ENCODE assay signal across 8 mouse cellular contexts in the genomic region with DNA sequence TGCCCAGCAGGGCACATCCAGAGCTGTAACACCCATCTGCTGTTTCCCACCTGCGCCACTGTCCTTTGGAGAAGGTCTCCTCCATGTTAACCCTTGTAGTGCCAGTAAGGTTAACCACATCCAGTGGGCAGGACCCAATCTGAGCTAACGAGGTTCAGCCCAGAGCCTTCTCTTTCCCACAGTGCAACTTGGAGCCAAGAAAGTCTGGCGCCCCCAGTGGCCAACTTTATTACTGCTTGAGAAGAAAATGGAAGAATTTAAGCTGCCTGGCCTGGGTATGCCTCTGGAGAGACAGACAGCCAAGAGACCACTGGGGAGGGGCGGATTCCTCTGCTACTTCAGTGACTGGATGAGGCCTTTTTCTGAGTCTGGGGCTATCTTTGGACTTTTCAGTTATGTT.
DNase-seq lines count a peak whose midpoint lies in the region; ATAC-seq and TF ChIP-seq lines count a peak whose summit lies in the region.

No protein-coding gene starts in this region.

- peaks cover 23% of the 10 kb centered on the region for H3K4me1 ChIP-seq in forebrain, embryonic 10.5 days
- H3K4me1 ChIP-seq in forebrain, embryonic 12.5 days = peaks cover 11% of the 10 kb centered on the region
- H3K4me1 ChIP-seq in embryonic facial prominence, embryonic 10.5 days = peaks cover 27% of the 10 kb centered on the region
- H3K4me1 ChIP-seq in hindbrain, embryonic 16.5 days (ENCODE audit: control insufficient read depth, insufficient read depth, low read depth, low read length) = no peaks in the 10 kb centered on the region

- H3K9ac ChIP-seq in forebrain, embryonic 12.5 days = no peak overlapping the region
- H3K9ac ChIP-seq in hindbrain, embryonic 16.5 days (ENCODE audit: low read depth, low read length) = no peak overlapping the region

- H3K27ac ChIP-seq in forebrain, embryonic 10.5 days = no peak overlapping the region
- no peak overlapping the region for H3K27ac ChIP-seq in forebrain, embryonic 12.5 days
- no peak overlapping the region for H3K27ac ChIP-seq in embryonic facial prominence, embryonic 10.5 days (replicated peaks)
- H3K27ac ChIP-seq in hindbrain, embryonic 16.5 days (ENCODE audit: low read depth, low read length) = no peak overlapping the region

- H3K79me2 ChIP-seq in C2C12 (ENCODE audit: control insufficient read depth, insufficient read depth) = no peaks in the 10 kb centered on the region

- no peaks in the 10 kb centered on the region for H3K9me3 ChIP-seq in forebrain, embryonic 10.5 days
- no peaks in the 10 kb centered on the region for H3K9me3 ChIP-seq in forebrain, embryonic 12.5 days
- no peaks in the 10 kb centered on the region for H3K9me3 ChIP-seq in embryonic facial prominence, embryonic 10.5 days
- no peaks in the 10 kb centered on the region for H3K9me3 ChIP-seq in hindbrain, embryonic 16.5 days (ENCODE audit: control insufficient read depth, low read length)

- no peak overlapping the region for H3K4me2 ChIP-seq in forebrain, embryonic 12.5 days
- H3K4me2 ChIP-seq in hindbrain, embryonic 16.5 days (ENCODE audit: low read length) = no peak overlapping the region

- no peak overlapping the region for H3ac ChIP-seq in C2C12 (ENCODE audit: control insufficient read depth, insufficient read length, low read depth)

- ATAC-seq in forebrain, embryonic 12.5 days (ENCODE audit: low FRiP score) = no peak
- ATAC-seq in hindbrain, embryonic 16.5 days = peak; percentile 22; the same call in 1 of the 2 replicates

- H3K36me3 ChIP-seq in forebrain, embryonic 10.5 days (replicated peaks) = peaks cover 10% of the 10 kb centered on the region
- H3K36me3 ChIP-seq in forebrain, embryonic 12.5 days (replicated peaks) = no peaks in the 10 kb centered on the region
- H3K36me3 ChIP-seq in C2C12 (ENCODE audit: control insufficient read depth, insufficient read depth) = no peaks in the 10 kb centered on the region
- H3K36me3 ChIP-seq in embryonic facial prominence, embryonic 10.5 days (replicated peaks) = 0 out of 2 replicates have a peak, but pooled peaks cover 2% of the 10 kb centered on the region
- no peaks in the 10 kb centered on the region for H3K36me3 ChIP-seq in hindbrain, embryonic 16.5 days (ENCODE audit: control insufficient read depth, insufficient read depth, low read length)

- H3K79me3 ChIP-seq in C2C12 (ENCODE audit: low read depth) = no peaks in the 10 kb centered on the region

- peak; percentile 68 for DNase-seq in forebrain, embryonic 10.5 days (ENCODE audit: extremely low spot score, low spot score)
- DNase-seq in adrenal gland, postnatal 14 days = peak; percentile 77
- DNase-seq in embryonic facial prominence, embryonic 10.5 days (ENCODE audit: low spot score) = peak; percentile 75
- peak; percentile 26 to 56 for DNase-seq in lung, adult 18-20 months
- DNase-seq in right cerebral cortex, adult 2 months (ENCODE audit: low spot score in 2 of 2) = peak; percentile 45 to 61

- TF ChIP-seq CTCF in C2C12 (IDR thresholded peaks at IDR 0.05; ENCODE audit: control insufficient read depth, insufficient read depth, insufficient read length) = peak; percentile 2

- no peak overlapping the region for H3K4me3 ChIP-seq in forebrain, embryonic 10.5 days
- no peak overlapping the region for H3K4me3 ChIP-seq in forebrain, embryonic 12.5 days (replicated peaks)
- no peak overlapping the region for H3K4me3 ChIP-seq in C2C12 (ENCODE audit: insufficient read depth, poor library complexity, severe bottlenecking)
- H3K4me3 ChIP-seq in embryonic facial prominence, embryonic 10.5 days = no peak overlapping the region
- H3K4me3 ChIP-seq in hindbrain, embryonic 16.5 days (ENCODE audit: low read length) = no peak overlapping the region

- 38% methylated on average over 4 of the region's 4 CpGs for WGBS in forebrain, embryonic 10.5 days
- WGBS in forebrain, embryonic 12.5 days = 31% methylated on average over 4 of the region's 4 CpGs
- WGBS in embryonic facial prominence, embryonic 10.5 days = 37% methylated on average over 4 of the region's 4 CpGs
- 35% methylated on average over 4 of the region's 4 CpGs for WGBS in hindbrain, embryonic 16.5 days

- no peaks in the 10 kb centered on the region for H3K27me3 ChIP-seq in forebrain, embryonic 10.5 days (ENCODE audit: poor library complexity, severe bottlenecking)
- H3K27me3 ChIP-seq in forebrain, embryonic 12.5 days = no peaks in the 10 kb centered on the region
- H3K27me3 ChIP-seq in C2C12 (ENCODE audit: control insufficient read depth, insufficient read depth, insufficient read length) = no peaks in the 10 kb centered on the region
- H3K27me3 ChIP-seq in embryonic facial prominence, embryonic 10.5 days (replicated peaks; ENCODE audit: low read depth, poor library complexity, severe bottlenecking) = no peaks in the 10 kb centered on the region
- H3K27me3 ChIP-seq in hindbrain, embryonic 16.5 days (replicated peaks; ENCODE audit: control insufficient read depth, insufficient read depth, low read length) = no peaks in the 10 kb centered on the region

TF ChIP-seq in C2C12, 6 proteins besides CTCF, POLR2A, EP300 and RAD21:
- TF ChIP-seq MYOG (IDR thresholded peaks at IDR 0.05; ENCODE audit: control insufficient read depth, extremely low read depth, insufficient read length) (no peak), FOSL1 (IDR thresholded peaks at IDR 0.05; ENCODE audit: insufficient read depth, low read length, poor library complexity, severe bottlenecking) (no peak), MAX (IDR thresholded peaks at IDR 0.05) (no peak), CEBPB (IDR thresholded peaks at IDR 0.05; ENCODE audit: low read depth) (no peak), USF1 (IDR thresholded peaks at IDR 0.05; ENCODE audit: low read depth) (no peak), MYOD1 (IDR thresholded peaks at IDR 0.05; ENCODE audit: control insufficient read depth, insufficient read length, low read depth) (no peak)
